Mouse (Mus musculus): Measurements from ENCODE around the gene Ccer2. TPM values are rescaled to one million over a fixed set of nuclear protein-coding genes. Genes with fewer than 3 reads are reported as not detected.

Ccer2 gene
- polyA plus RNA-seq, 1 experiment, result not detected

DNA sequence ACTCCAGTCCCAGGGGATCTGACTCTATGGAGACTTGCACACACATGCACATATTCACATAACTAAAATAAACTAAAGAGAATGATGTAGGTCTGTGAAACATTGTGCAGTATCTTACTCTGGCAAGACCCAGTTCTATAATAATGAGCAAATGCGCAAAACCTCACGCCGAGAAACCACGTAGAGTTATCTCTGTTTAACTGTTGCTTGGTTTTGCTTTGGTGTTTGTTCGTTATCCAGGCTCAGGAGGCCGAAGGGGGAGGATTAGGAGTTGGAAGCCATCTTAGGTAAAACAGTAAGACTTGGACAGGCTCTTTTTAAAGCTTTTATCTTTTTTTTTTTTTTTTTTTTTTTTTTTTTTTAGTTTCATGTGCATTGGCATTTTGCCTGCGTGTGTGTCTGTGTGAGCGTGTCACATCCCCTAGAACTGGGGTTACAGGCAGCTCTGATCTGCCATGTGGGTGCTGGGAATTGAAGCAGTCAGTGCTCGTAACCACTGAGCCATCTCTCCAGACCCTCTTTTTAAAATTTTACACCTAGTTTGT lies 13.5 kb downstream of the Ccer2 start:
- no peak for DNase-seq
- Histone ChIP-seq H3K27ac (ENCODE audit: insufficient read depth, low read depth, low read length) (no peak overlapping the region), H3K27me3 (replicated peaks; ENCODE audit: control insufficient read depth, insufficient read depth, low read length) (no peaks in the 10 kb centered on the region), H3K4me3 (ENCODE audit: insufficient read depth, low read depth, low read length) (no peak overlapping the region), H3K36me3 (ENCODE audit: control insufficient read depth, insufficient read depth, low read length) (no peaks in the 10 kb centered on the region), H3K4me1 (ENCODE audit: control insufficient read depth, insufficient read depth, low read length) (peaks cover 10% of the 10 kb centered on the region; the same call in 1 of the 2 replicates)
- WGBS, result 95% methylated on average over 9 of the region's 9 CpGs
- TF ChIP-seq POLR2A (IDR thresholded peaks at IDR 0.05; ENCODE audit: low read depth, low read length), result no peak
- no peak for TF ChIP-seq CTCF (conservative IDR thresholded peaks at IDR 0.05; ENCODE audit: insufficient read depth, insufficient read length, low read depth, low read length)

DNA sequence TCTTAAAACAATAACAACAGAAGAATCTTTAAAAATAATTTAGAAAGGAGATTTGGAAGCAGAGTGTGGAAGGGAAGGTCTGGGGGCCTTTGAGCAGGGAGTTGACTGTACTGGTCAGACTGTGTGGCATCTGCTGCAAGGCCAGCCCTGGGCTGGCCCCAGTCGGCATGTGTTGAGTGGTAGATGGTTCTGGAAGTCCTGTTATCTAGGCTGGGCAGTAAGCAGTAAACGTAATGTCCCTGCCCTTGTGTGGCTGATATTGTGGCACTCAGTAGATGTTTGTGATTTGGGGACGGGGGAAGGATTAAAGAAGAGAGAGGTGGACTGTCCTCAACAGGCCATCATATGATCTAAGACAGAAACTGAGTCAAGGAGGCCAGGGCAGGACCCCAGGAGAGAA lies 14.3 kb downstream of the Ccer2 start:
- Histone ChIP-seq H3K4me3 (ENCODE audit: insufficient read depth, low read depth, low read length) (no peak overlapping the region), H3K27ac (ENCODE audit: insufficient read depth, low read depth, low read length) (no peak overlapping the region), H3K36me3 (ENCODE audit: control insufficient read depth, insufficient read depth, low read length) (no peaks in the 10 kb centered on the region), H3K4me1 (ENCODE audit: control insufficient read depth, insufficient read depth, low read length) (peaks cover 10% of the 10 kb centered on the region; the same call in 1 of the 2 replicates), H3K27me3 (replicated peaks; ENCODE audit: control insufficient read depth, insufficient read depth, low read length) (no peaks in the 10 kb centered on the region)
- 96% methylated on average over 3 of the region's 3 CpGs for WGBS
- TF ChIP-seq POLR2A (IDR thresholded peaks at IDR 0.05; ENCODE audit: low read depth, low read length) (no peak), CTCF (conservative IDR thresholded peaks at IDR 0.05; ENCODE audit: insufficient read depth, insufficient read length, low read depth, low read length) (no peak)
- DNase-seq, result no peak

DNA sequence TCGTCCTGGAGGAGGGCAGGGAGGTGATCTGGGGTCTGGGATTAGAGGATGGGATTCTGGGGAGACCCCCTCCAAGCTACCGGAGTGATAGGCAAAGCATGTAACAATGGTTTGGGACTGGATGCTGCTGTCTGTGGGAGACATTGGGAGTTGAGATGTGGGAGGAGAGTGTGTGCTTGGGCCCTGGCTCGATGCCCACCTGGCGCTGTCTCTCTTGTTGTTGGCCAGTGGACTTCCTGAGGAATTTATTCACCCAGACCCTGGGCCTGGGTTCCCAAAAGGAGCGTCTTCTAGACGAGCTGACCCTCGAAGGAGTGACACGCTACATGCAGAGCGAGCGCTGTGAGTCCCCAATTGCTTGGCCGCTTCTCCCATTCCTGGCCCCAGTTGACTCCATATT lies 15.9 kb downstream of the Ccer2 start:
- peak; percentile 27 for DNase-seq
- peaks cover 5% of the 10 kb centered on the region; the same call in 1 of the 2 replicates for H3K4me1 ChIP-seq (ENCODE audit: control insufficient read depth, insufficient read depth, low read length)
- no peak overlapping the region for H3K27ac ChIP-seq (ENCODE audit: insufficient read depth, low read depth, low read length)
- TF ChIP-seq CTCF (conservative IDR thresholded peaks at IDR 0.05; ENCODE audit: insufficient read depth, insufficient read length, low read depth, low read length), result no peak
- no peak for TF ChIP-seq POLR2A (IDR thresholded peaks at IDR 0.05; ENCODE audit: low read depth, low read length)
- 85% methylated on average over 11 of the region's 11 CpGs for WGBS
- no peaks in the 10 kb centered on the region for H3K36me3 ChIP-seq (ENCODE audit: control insufficient read depth, insufficient read depth, low read length)
- H3K4me3 ChIP-seq (ENCODE audit: insufficient read depth, low read depth, low read length), result no peak overlapping the region
- H3K27me3 ChIP-seq (replicated peaks; ENCODE audit: control insufficient read depth, insufficient read depth, low read length), result no peaks in the 10 kb centered on the region

DNA sequence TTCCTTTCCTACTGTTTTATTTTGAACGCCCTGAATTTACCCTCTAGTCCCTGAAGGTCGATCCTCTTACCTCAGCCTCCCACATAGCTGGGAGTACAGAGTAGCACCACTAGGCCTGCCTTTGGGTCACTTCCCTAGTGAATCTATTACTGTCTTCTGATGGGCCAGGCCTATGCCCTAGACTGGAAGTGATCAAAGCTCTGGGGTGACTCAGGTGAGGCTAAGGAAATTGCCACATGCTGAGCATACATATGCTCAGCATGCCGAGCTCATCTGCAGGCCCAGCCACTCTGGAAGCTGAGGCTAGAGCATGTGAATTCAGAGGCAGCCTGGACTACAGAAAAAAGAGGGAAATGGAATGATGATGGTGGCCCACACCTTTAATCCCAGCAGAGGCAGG lies 17.2 kb downstream of the Ccer2 start:
- Histone ChIP-seq H3K27me3 (replicated peaks; ENCODE audit: control insufficient read depth, insufficient read depth, low read length) (no peaks in the 10 kb centered on the region), H3K27ac (ENCODE audit: insufficient read depth, low read depth, low read length) (no peak overlapping the region), H3K4me1 (ENCODE audit: control insufficient read depth, insufficient read depth, low read length) (no peaks in the 10 kb centered on the region), H3K36me3 (ENCODE audit: control insufficient read depth, insufficient read depth, low read length) (no peaks in the 10 kb centered on the region), H3K4me3 (ENCODE audit: insufficient read depth, low read depth, low read length) (no peak overlapping the region)
- no peak for DNase-seq
- TF ChIP-seq CTCF (conservative IDR thresholded peaks at IDR 0.05; ENCODE audit: insufficient read depth, insufficient read length, low read depth, low read length) (no peak), POLR2A (IDR thresholded peaks at IDR 0.05; ENCODE audit: low read depth, low read length) (no peak)
- WGBS, result 56% methylated on average over 3 of the region's 3 CpGs

DNA sequence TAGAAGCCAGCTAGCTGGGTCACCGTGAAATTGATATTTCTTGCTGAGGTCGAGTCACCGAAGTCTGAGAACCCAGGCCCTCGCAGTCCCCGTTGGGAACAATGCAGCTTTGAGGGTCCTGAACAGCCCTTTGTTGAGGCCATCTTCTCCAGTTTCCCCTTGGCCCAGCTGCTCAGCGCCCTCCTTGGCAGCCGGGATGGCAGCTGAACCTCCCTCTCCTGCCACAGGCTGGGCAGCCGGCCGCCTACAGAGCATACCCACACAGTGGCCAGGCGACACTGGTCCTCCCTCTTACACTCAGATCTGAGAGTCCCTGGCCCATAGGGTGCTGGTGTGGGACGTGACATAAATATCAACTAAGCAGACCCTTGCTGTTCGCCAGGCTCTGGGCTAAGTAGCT lies 18.2 kb downstream of the Ccer2 start:
- H3K4me1 ChIP-seq (ENCODE audit: control insufficient read depth, insufficient read depth, low read length), result no peaks in the 10 kb centered on the region
- TF ChIP-seq POLR2A (IDR thresholded peaks at IDR 0.05; ENCODE audit: low read depth, low read length) (no peak), CTCF (conservative IDR thresholded peaks at IDR 0.05; ENCODE audit: insufficient read depth, insufficient read length, low read depth, low read length) (no peak)
- DNase-seq, result no peak
- no peak overlapping the region for H3K27ac ChIP-seq (ENCODE audit: insufficient read depth, low read depth, low read length)
- 78% methylated on average over 12 of the region's 12 CpGs for WGBS
- no peaks in the 10 kb centered on the region for H3K36me3 ChIP-seq (ENCODE audit: control insufficient read depth, insufficient read depth, low read length)
- H3K4me3 ChIP-seq (ENCODE audit: insufficient read depth, low read depth, low read length), result no peak overlapping the region
- H3K27me3 ChIP-seq (replicated peaks; ENCODE audit: control insufficient read depth, insufficient read depth, low read length), result no peaks in the 10 kb centered on the region

DNA sequence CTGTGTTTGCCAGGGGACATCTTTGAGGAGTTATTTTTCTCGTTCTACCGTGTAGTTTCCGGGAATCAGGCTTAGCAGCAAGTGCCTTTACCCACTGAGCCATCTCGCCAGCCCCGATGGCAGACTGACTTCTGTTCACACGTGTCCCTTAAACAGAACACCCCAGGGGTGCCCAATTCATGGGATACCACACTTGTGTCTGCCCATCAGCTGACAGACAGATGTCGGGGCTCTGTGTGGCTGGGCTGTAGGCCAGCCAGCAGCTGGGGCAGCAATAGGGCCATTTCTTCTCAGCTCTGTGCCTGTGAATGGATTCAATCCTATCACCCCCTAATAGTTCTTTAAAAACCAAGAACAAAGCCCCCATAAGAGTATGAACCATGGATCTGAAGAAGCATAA lies 19.2 kb downstream of the Ccer2 start:
- TF ChIP-seq POLR2A (IDR thresholded peaks at IDR 0.05; ENCODE audit: low read depth, low read length) (no peak), CTCF (conservative IDR thresholded peaks at IDR 0.05; ENCODE audit: insufficient read depth, insufficient read length, low read depth, low read length) (no peak)
- 86% methylated on average over 7 of the region's 7 CpGs for WGBS
- Histone ChIP-seq H3K27ac (ENCODE audit: insufficient read depth, low read depth, low read length) (no peak overlapping the region), H3K27me3 (replicated peaks; ENCODE audit: control insufficient read depth, insufficient read depth, low read length) (no peaks in the 10 kb centered on the region), H3K4me1 (ENCODE audit: control insufficient read depth, insufficient read depth, low read length) (no peaks in the 10 kb centered on the region), H3K36me3 (ENCODE audit: control insufficient read depth, insufficient read depth, low read length) (no peaks in the 10 kb centered on the region), H3K4me3 (ENCODE audit: insufficient read depth, low read depth, low read length) (no peak overlapping the region)
- no peak for DNase-seq

DNA sequence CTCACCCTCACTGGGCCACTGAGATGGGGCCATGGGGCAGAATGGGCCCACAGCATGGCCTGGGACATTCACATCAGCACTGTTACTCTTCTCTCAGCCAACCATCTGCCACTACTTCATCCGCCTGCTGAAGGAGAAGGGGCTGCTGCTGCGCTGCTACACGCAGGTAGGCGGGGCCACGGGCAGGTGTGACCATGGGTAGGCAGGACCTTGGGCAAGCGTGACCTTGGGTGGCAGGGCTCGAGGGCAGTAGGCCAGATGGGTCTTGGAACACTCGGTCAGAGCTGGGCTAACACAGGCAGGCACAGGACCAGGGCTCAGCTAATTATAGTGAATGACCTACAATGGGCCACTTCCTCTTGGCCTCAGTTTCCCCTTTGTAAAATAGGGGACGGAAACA lies 22.9 kb downstream of the Ccer2 start:
- H3K27me3 ChIP-seq (replicated peaks; ENCODE audit: control insufficient read depth, insufficient read depth, low read length), result no peaks in the 10 kb centered on the region
- no peak for DNase-seq
- 82% methylated on average over 9 of the region's 9 CpGs for WGBS
- H3K36me3 ChIP-seq (ENCODE audit: control insufficient read depth, insufficient read depth, low read length), result no peaks in the 10 kb centered on the region
- H3K27ac ChIP-seq (ENCODE audit: insufficient read depth, low read depth, low read length), result no peak overlapping the region
- TF ChIP-seq POLR2A (IDR thresholded peaks at IDR 0.05; ENCODE audit: low read depth, low read length), result no peak
- no peak for TF ChIP-seq CTCF (conservative IDR thresholded peaks at IDR 0.05; ENCODE audit: insufficient read depth, insufficient read length, low read depth, low read length)
- H3K4me1 ChIP-seq (ENCODE audit: control insufficient read depth, insufficient read depth, low read length), result no peaks in the 10 kb centered on the region
- H3K4me3 ChIP-seq (ENCODE audit: insufficient read depth, low read depth, low read length), result no peak overlapping the region
